Mouse (Mus musculus): ENCODE measurements at regions not wholly inside any gene's neighbourhood (a gene's known extent, or its start where the extent isn't known, plus 50 kb on each side); places are given as distances from the start of the nearest gene placed in this dataset.

- TF ChIP-seq GATA1 (IDR thresholded peaks at IDR 0.05; ENCODE audit: borderline replicate concordance, low read length) (no peak), FLI1 (IDR thresholded peaks at IDR 0.05; ENCODE audit: low read length) (no peak)
Measured at GRCm38 (mm10) chr6:31208224-31208623, 190.3 kb upstream of the Mkln1 start.

Measured in megakaryocyte, embryonic 14.5 days (primary cell).